Mouse (Mus musculus) megakaryocyte, adult 5-6 weeks (primary cell): ENCODE measurements around the gene Proca1. TPM values are rescaled to one million over a fixed set of nuclear protein-coding genes. Genes with fewer than 3 reads are reported as not detected.

Experiments used
- ATAC-seq: 2 replicates; pipeline ENCODE4 v1.8.0; 2016; ENCODE audit warnings: mild to moderate bottlenecking, inconsistent platforms; ENCODE audit not compliant: poor library complexity, severe bottlenecking
- total RNA-seq, 2 experiments: library from RNA; stranded (forward) in 1 of 2; stranded (reverse) in 1 of 2; fragments of 153-499, 151-499 nt in 1 of 2; fragments of 221-1000, 200-1000 nt in 1 of 2; gene quantifications; 2 replicates each; pipeline versions ENCODE4 v1.2.3 to v1.2.4; 2015 to 2017

Proca1 gene
- total RNA-seq, 2 experiments from 2014 or later = 0.62 to 1.1 TPM

DNA sequence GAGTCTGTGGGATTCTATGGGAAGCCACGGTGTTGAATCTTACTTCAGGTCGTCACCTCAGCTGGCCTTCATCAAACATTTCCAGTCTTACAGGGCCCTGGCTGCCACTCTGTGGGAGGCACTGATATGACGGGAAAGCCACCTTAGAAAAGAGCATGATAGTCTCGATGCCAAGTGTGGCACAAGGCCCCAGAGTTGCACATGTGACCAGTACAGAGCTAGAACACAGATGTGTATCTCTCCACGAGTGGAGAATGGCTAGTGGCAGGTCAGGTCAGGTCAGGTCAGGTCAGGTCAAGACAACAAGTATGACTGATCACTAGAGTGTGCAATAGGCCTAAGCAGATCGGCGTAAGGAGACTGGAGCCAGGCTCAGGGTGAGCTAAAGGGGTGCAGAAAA, 17.4 kb downstream of the Proca1 start:
- ATAC-seq = no peak

DNA sequence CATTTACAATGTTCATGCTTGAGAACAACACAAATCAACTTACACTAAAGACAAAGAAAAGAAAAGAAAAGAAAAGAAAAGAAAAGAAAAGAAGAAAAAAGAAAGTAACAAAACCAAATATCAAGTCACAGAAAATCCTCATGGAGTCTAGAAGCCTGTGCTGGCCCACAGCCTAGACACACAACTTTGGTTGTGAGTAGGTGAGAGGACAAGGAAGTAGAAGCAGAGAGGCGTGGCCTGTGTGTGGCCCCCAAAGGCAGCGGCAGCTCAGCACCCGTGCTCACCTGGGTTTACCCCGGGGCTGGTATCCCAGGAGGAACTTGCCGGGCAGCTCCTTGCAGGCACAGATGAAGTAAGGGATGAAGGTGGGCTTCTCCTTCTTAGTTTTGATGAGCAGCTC, 18.3 kb downstream of the Proca1 start:
- no peak for ATAC-seq

GRCm38 (mm10) chr11:78213086-78213817, 20.1 kb downstream of the Proca1 start:
- ATAC-seq = peak; percentile 99

DNA sequence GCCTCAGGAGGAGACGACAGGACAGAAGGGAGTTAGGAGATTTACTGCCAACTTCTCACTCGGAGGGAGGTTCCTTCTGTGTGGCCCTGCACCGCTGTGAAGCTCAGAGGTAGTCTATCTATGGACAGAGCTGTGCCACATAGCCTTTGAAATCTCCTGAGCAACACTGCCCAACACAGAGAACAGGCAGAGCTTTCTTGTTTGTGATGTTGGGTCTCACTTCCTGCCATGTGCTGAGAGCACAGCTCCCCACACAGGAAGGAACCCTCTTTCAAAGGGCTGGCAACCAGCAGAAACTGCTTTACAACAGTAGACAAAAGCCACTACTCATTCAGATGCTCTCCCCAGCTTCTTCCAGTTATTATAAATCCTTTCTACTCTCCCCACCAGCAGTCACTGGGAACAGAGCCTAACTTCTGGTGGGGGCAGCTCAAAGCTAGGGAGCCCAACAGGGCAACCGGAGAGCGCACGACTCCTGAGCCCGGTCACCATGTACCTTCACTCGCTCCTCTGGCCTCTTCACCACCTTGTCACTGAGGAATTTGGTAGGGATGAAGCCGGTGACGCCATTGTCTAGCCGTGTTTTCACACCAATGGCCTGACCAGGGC, 22.6 kb downstream of the Proca1 start:
- ATAC-seq = no peak

GRCm38 (mm10) chr11:78223586-78223985, 30.4 kb downstream of the Proca1 start:
- ATAC-seq = no peak

GRCm38 (mm10) chr11:78231518-78231917, 38.3 kb downstream of the Proca1 start:
- no peak for ATAC-seq

- ATAC-seq = no peak
These were observed 47.1 kb downstream of the Proca1 start for GRCm38 (mm10) chr11:78240193-78240857.

DNA sequence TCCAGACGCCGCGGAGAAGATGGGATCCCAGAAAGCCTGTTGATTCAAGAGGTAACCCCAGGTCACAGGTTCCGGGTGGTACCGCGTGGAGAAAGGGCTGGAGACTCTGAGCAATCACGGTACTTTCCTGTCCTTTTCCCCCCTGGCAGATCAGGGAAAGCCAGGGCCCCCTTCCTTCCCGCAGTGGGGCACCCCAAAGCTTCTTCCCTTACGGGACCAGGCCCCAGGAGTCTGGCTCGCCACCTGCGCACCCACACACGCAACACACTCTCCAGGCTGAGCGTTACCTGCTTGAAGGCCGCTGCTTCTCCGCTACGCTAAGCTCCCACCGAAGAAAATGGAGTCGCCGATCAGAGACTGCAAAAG, 52.1 kb downstream of the Proca1 start:
- ATAC-seq = no peak

DNA sequence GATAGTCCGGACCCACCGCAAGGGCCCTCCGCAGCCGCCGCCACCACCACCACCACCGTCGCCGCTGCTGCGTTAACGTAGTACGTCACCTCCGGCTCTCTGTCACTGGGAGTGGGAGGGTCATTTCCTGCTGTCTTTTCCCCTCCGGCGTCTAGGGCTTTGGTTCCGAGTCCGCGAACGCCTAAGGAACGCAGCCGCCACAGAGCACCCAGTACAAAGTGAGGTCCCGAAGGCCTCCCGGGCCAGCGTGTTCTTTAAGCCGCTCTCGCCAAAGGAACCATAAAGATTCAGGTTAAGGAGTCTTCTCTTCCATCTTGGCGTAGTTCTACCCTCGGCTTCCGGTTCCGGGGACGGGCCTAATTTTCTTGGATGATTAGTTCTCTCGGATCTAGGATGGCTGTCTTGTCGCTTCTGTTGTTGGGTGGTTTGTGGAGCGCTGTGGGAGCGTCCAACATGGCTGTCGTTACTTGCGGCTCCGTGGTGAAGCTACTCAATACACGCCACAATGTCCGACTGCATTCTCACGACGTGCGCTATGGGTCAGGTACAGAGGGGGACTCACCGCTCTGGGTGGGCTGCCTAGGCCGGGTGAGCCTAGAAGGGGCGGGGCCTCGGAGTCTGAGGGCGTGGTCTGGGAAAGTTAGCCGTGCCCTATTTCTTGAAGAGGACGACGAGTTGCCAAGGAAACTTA, 52.6 kb downstream of the Proca1 start, which contains the start of the genes Sdf2 and Supt6:
Gene Sdf2 (plus strand): TSS at position 120 of the 691 bp plus-strand sequence.
Gene Supt6 (minus strand): TSS at position 361 of the 691 bp plus-strand sequence.
- ATAC-seq = peak; percentile 95

- no peak for ATAC-seq
These were observed 53.3 kb downstream of the Proca1 start for GRCm38 (mm10) chr11:78246318-78247011.

DNA sequence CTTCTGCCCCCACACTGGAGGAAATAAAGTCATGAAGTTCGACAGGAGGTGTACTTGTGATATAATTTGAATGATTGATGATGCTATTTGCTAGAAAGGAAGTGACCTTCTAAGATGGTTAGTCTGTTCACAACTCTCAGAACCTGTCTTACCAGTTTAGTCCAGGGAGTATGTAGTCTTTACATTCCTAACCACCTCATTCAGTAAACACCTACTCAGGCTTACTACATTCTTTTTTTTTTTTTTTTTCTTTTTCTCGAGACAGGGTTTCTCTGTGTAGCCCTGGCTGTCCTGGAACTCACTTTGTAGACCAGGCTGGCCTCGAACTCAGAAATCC, 53.8 kb downstream of the Proca1 start:
- no peak for ATAC-seq

GRCm38 (mm10) chr11:78247727-78248140, 54.5 kb downstream of the Proca1 start:
- ATAC-seq = no peak

Other genes starting within 250 kb of the Proca1 start
- gene Phf12, start 210.6 kb upstream of the Proca1 start, total RNA-seq (2015) = 51.2 and 64.5 TPM in 2 replicates
- gene Phf12, start 210.6 kb upstream of the Proca1 start, total RNA-seq (2017) = 21.0 and 26.3 TPM in 2 replicates
- gene Dhrs13, start 161.1 kb upstream of the Proca1 start, total RNA-seq (2015) = 4.8 and 5.6 TPM in 2 replicates
- 3.5 and 5.3 TPM in 2 replicates for gene Dhrs13, start 161.1 kb upstream of the Proca1 start, total RNA-seq (2017)
- 82.9 and 91.4 TPM in 2 replicates for gene Flot2, start 155.5 kb upstream of the Proca1 start, total RNA-seq (2015)
- 140 and 141 TPM in 2 replicates for gene Flot2, start 155.5 kb upstream of the Proca1 start, total RNA-seq (2017)
- gene Eral1, start 113.0 kb upstream of the Proca1 start, total RNA-seq (2015) = 14.1 and 19.2 TPM in 2 replicates
- 20.9 and 22.1 TPM in 2 replicates for gene Eral1, start 113.0 kb upstream of the Proca1 start, total RNA-seq (2017)
- 24.0 and 28.2 TPM in 2 replicates for gene Fam222b, start 98.7 kb upstream of the Proca1 start, total RNA-seq (2015)
- 8.5 and 9.1 TPM in 2 replicates for gene Fam222b, start 98.7 kb upstream of the Proca1 start, total RNA-seq (2017)
- gene Traf4, start 27.8 kb upstream of the Proca1 start, total RNA-seq (2015) = 1.3 TPM in 2 replicates
- gene Traf4, start 27.8 kb upstream of the Proca1 start, total RNA-seq (2017) = 0.51 and 2.2 TPM in 2 replicates
- 2.4 and 8.6 TPM in 2 replicates for gene Nek8, start 16.7 kb upstream of the Proca1 start, total RNA-seq (2015)
- gene Nek8, start 16.7 kb upstream of the Proca1 start, total RNA-seq (2017) = 2.1 and 6.9 TPM in 2 replicates
- 0.76 and 2.8 TPM in 2 replicates for gene Tlcd1, start 16.7 kb upstream of the Proca1 start, total RNA-seq (2015)
- 1.0 and 1.3 TPM in 2 replicates for gene Tlcd1, start 16.7 kb upstream of the Proca1 start, total RNA-seq (2017)
- gene Rpl23a, start 9.8 kb upstream of the Proca1 start, total RNA-seq (2015) = 2,467 and 2,664 TPM in 2 replicates
- 2,641 and 2,675 TPM in 2 replicates for gene Rpl23a, start 9.8 kb upstream of the Proca1 start, total RNA-seq (2017)
- not detected in 2 replicates for gene Rab34, start 5.0 kb upstream of the Proca1 start, total RNA-seq (2015)
- 1.3 TPM in 1 of 2 replicates, not detected in the other for gene Rab34, start 5.0 kb upstream of the Proca1 start, total RNA-seq (2017)
- gene Sdf2, start 52.4 kb downstream of the Proca1 start, total RNA-seq (2015) = 64.3 and 75.1 TPM in 2 replicates
- 44.1 and 50.1 TPM in 2 replicates for gene Sdf2, start 52.4 kb downstream of the Proca1 start, total RNA-seq (2017)
- 28.3 and 28.7 TPM in 2 replicates for gene Supt6, start 52.6 kb downstream of the Proca1 start, total RNA-seq (2015)
- 27.2 and 36.4 TPM in 2 replicates for gene Supt6, start 52.6 kb downstream of the Proca1 start, total RNA-seq (2017)
- 33.7 and 43.5 TPM in 2 replicates for gene 2610507B11Rik, start 68.4 kb downstream of the Proca1 start, total RNA-seq (2015)
- gene 2610507B11Rik, start 68.4 kb downstream of the Proca1 start, total RNA-seq (2017) = 54.6 and 57.2 TPM in 2 replicates
- gene BC030499, start 97.4 kb downstream of the Proca1 start, total RNA-seq (2015) = 0.56 TPM in 1 of 2 replicates, not detected in the other
- gene BC030499, start 97.4 kb downstream of the Proca1 start, total RNA-seq (2017) = 0.18 and 0.77 TPM in 2 replicates
- gene Spag5, start 108.1 kb downstream of the Proca1 start, total RNA-seq (2015) = 23.6 and 31.6 TPM in 2 replicates
- gene Spag5, start 108.1 kb downstream of the Proca1 start, total RNA-seq (2017) = 60.7 and 63.2 TPM in 2 replicates
- gene Aldoc, start 129.6 kb downstream of the Proca1 start, total RNA-seq (2015) = 0.62 and 1.7 TPM in 2 replicates
- 1.0 and 1.6 TPM in 2 replicates for gene Aldoc, start 129.6 kb downstream of the Proca1 start, total RNA-seq (2017)
- 31.8 and 33.5 TPM in 2 replicates for gene Pigs, start 135.0 kb downstream of the Proca1 start, total RNA-seq (2015)
- gene Pigs, start 135.0 kb downstream of the Proca1 start, total RNA-seq (2017) = 21.5 and 22.4 TPM in 2 replicates
- 94.0 and 96.6 TPM in 2 replicates for gene Unc119, start 150.1 kb downstream of the Proca1 start, total RNA-seq (2015)
- 54.2 and 56.7 TPM in 2 replicates for gene Unc119, start 150.1 kb downstream of the Proca1 start, total RNA-seq (2017)
- not detected in 2 replicates for gene Foxn1, start 193.2 kb downstream of the Proca1 start, total RNA-seq (2015)
- gene Foxn1, start 193.2 kb downstream of the Proca1 start, total RNA-seq (2017) = not detected in 2 replicates
- 0.51 TPM in 1 of 2 replicates, not detected in the other for gene Slc13a2, start 228.8 kb downstream of the Proca1 start, total RNA-seq (2015)
- gene Slc13a2, start 228.8 kb downstream of the Proca1 start, total RNA-seq (2017) = not detected in 2 replicates